Mouse (Mus musculus) heart, postnatal 14 days (tissue): ENCODE measurements around the gene Sult2a4. TPM values are rescaled to one million over a fixed set of nuclear protein-coding genes. Genes with fewer than 3 reads are reported as not detected.
"Not testable (repeated sequence)": the region's sequence is repeated elsewhere in the genome, so short reads cannot be mapped to it uniquely, and the experiment has no call there.

Experiments used
- DNase-seq, 2 experiments: peaks; one replicate each; pipeline ENCODE4 v3.0.0; 2021 to 2022
- intact Hi-C: fragments of 180-260 bp; cut with DNase I; formaldehyde crosslinking; loops from one replicate; pipeline ENCODE4 v1.15.1; 2025
- long read RNA-seq, 2 experiments: library from polyadenylated mRNA; stranded (forward); transcript quantifications; one replicate each; pipeline ENCODE4 v2.0.0; 2021
- total RNA-seq, 2 experiments: library from RNA; stranded (reverse); gene quantifications; 2 replicates each; pipeline ENCODE4 v1.2.3; 2021

Sult2a4 gene
- not detected for total RNA-seq
- long read RNA-seq, experiment 1 = 0 reads
- long read RNA-seq, experiment 2 = 0 reads

GRCm38 (mm10) chr7:13989507-13989906 is at the start of gene Sult2a4:
Gene Sult2a4 (minus strand): TSS chr7:13989607.
- DNase-seq, intact Hi-C loops: not testable (repeated sequence)

- DNase-seq, intact Hi-C loops: not testable (repeated sequence)
These were observed 41.4 kb upstream of the Sult2a4 start for GRCm38 (mm10) chr7:14030831-14031230.

- intact Hi-C loops = no loop called here
- no peak for DNase-seq
These were observed 23.7 kb upstream of the Sult2a4 start for GRCm38 (mm10) chr7:14013083-14013482.

- intact Hi-C loops, DNase-seq: not testable (repeated sequence)
These were observed 21.3 kb upstream of the Sult2a4 start for GRCm38 (mm10) chr7:14010686-14011085.

Other genes with a start within 250 kb of the Sult2a4 start
- not detected for gene Sult2a1, start 152.2 kb downstream of the Sult2a4 start, total RNA-seq
- gene Sult2a3, start 133.4 kb upstream of the Sult2a4 start, total RNA-seq = not detected